Mouse (Mus musculus): ENCODE measurements at regions not wholly inside any gene's neighbourhood (a gene's known extent, or its start where the extent isn't known, plus 50 kb on each side); places are given as distances from the start of the nearest gene placed in this dataset.

DNA sequence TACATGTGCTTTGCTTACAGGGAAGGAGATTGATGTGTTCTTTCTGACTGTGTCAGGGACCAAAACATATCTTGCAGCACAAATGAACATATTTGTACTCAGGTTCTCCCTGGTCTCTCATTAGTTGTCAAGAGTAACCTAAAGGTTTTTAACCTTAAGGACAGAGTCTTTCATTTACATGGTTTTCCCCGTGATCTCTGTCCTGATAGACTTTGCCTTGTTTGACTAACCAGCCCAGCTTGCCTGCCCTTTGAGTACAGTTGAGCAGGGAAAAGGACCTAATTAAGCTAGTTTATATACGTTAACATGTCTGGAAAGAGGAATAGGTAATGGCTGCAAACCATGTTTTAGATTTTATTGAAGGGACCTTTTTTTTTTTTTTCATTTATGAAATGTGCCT lies 407.9 kb downstream of the Grb14 start:
- Histone ChIP-seq H3K36me3 (ENCODE audit: control insufficient read depth, insufficient read depth, low read length) (no peaks in the 10 kb centered on the region), H3K9ac (ENCODE audit: low read length) (no peak overlapping the region), H3K4me3 (ENCODE audit: low read depth, low read length) (no peak overlapping the region), H3K4me1 (replicated peaks; ENCODE audit: control insufficient read depth, insufficient read depth) (no peaks in the 10 kb centered on the region), H3K27ac (replicated peaks) (no peak overlapping the region), H3K4me2 (replicated peaks; ENCODE audit: low read depth) (no peak overlapping the region), H3K9me3 (ENCODE audit: control insufficient read depth, low read length) (no peaks in the 10 kb centered on the region), H3K27me3 (ENCODE audit: control insufficient read depth, insufficient read depth, low read length) (no peaks in the 10 kb centered on the region)
- 75% methylated on average over 2 of the region's 2 CpGs for WGBS
- ATAC-seq (ENCODE audit: low FRiP score, low TSS enrichment) (no peak), DNase-seq (ENCODE audit: low spot score) (no peak)
- no peak for TF ChIP-seq EP300 (optimal IDR thresholded peaks at IDR 0.05)

DNA sequence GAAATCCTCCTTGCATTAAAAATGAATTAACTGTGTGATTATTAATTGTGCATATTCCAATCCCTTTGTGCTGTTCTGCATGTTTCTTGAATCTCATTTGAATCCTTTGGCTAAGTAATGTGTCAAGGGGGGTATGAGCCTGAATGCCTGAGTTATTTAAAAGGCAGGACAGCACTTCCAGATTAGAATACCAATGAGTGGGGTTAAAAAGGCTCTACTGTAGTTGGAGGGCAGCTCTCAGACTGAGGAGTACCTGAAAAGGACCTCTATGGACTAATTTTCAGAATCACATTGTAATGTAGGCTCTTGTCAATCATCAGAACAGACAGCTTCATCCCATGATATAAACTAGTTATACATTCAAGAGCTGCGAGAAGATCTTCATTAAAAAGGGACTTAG lies 417.9 kb downstream of the Grb14 start:
- no peak for DNase-seq (ENCODE audit: low spot score)
- ATAC-seq (ENCODE audit: low FRiP score, low TSS enrichment), result no peak
- H3K4me1 ChIP-seq (replicated peaks; ENCODE audit: control insufficient read depth, insufficient read depth), result no peaks in the 10 kb centered on the region
- WGBS, result 78% methylated on average over 1 of the region's 1 CpGs
- TF ChIP-seq EP300 (optimal IDR thresholded peaks at IDR 0.05) (no peak), CTCF (IDR thresholded peaks at IDR 0.05; ENCODE audit: low read depth) (no peak)
- H3K4me2 ChIP-seq (replicated peaks; ENCODE audit: low read depth), result no peak overlapping the region
- no peak overlapping the region for H3K27ac ChIP-seq (replicated peaks)
- no peaks in the 10 kb centered on the region for H3K9me3 ChIP-seq (ENCODE audit: control insufficient read depth, low read length)
- H3K4me3 ChIP-seq (ENCODE audit: low read depth, low read length), result no peak overlapping the region
- H3K9ac ChIP-seq (ENCODE audit: low read length), result no peak overlapping the region
- H3K27me3 ChIP-seq (ENCODE audit: control insufficient read depth, insufficient read depth, low read length), result no peaks in the 10 kb centered on the region
- no peaks in the 10 kb centered on the region for H3K36me3 ChIP-seq (ENCODE audit: control insufficient read depth, insufficient read depth, low read length)

DNA sequence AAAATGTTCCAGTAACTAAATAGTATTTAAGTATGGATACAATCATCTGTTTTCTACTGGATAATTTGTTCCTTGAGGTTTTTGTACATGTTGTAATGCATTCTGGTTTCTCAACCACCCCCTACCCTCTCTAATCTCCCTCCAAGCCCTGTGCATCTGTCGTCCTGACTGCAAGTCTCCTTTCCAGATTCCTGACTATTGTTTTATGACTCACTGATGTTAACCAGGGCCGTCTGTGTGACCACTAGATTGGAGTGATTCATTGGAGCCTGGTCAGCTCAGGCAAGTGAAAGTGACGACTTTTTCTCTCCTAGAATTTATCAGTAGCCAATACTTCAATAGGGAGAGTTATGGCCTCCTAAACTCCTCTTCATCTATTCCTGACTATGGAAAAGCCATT lies 442.5 kb downstream of the Grb14 start:
- Histone ChIP-seq H3K4me3 (ENCODE audit: low read depth, low read length) (no peak overlapping the region), H3K27ac (replicated peaks) (no peak overlapping the region)

DNA sequence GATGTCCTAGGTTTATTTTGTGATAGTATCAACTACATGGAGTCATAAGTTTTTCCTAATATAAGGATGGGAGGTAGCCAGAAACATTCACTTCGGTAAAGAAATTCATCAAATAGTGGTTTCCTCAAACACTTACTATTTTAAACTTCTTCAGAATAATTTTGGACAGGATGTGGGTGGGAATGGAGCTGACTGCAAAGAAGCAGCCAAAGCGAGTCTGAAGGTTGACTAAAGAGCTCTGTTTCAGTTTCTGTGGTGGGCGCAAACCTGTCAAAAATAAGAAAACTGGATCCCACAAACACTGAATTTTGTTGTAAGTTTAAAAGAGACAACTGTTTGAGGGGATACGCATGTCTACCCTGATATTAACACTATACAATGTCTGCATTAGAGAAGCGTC lies 438.2 kb upstream of the Fign start:
- WGBS, result 78% methylated on average over 5 of the region's 5 CpGs
- Histone ChIP-seq H3K9me3 (ENCODE audit: control insufficient read depth, low read length) (no peaks in the 10 kb centered on the region), H3K36me3 (ENCODE audit: control insufficient read depth, insufficient read depth, low read length) (no peaks in the 10 kb centered on the region), H3K4me1 (replicated peaks; ENCODE audit: control insufficient read depth, insufficient read depth) (no peaks in the 10 kb centered on the region), H3K27ac (replicated peaks) (no peak overlapping the region), H3K4me3 (ENCODE audit: low read depth, low read length) (no peak overlapping the region), H3K4me2 (replicated peaks; ENCODE audit: low read depth) (no peak overlapping the region), H3K9ac (ENCODE audit: low read length) (no peak overlapping the region), H3K27me3 (ENCODE audit: control insufficient read depth, insufficient read depth, low read length) (no peaks in the 10 kb centered on the region)
- DNase-seq (ENCODE audit: low spot score) (no peak), ATAC-seq (ENCODE audit: low FRiP score, low TSS enrichment) (no peak)
- TF ChIP-seq EP300 (optimal IDR thresholded peaks at IDR 0.05) (no peak), CTCF (IDR thresholded peaks at IDR 0.05; ENCODE audit: low read depth) (no peak)

More for the DNA sequence above, 442.5 kb downstream of the Grb14 start:
- no peak overlapping the region for H3K4me2 ChIP-seq (replicated peaks; ENCODE audit: low read depth)
- ATAC-seq (ENCODE audit: low FRiP score, low TSS enrichment), result no peak
- no peaks in the 10 kb centered on the region for H3K9me3 ChIP-seq (ENCODE audit: control insufficient read depth, low read length)
- no peak for TF ChIP-seq EP300 (optimal IDR thresholded peaks at IDR 0.05)
- TF ChIP-seq CTCF (IDR thresholded peaks at IDR 0.05; ENCODE audit: low read depth), result no peak
- no peaks in the 10 kb centered on the region for H3K36me3 ChIP-seq (ENCODE audit: control insufficient read depth, insufficient read depth, low read length)
- no peak for DNase-seq (ENCODE audit: low spot score)
- H3K27me3 ChIP-seq (ENCODE audit: control insufficient read depth, insufficient read depth, low read length), result no peaks in the 10 kb centered on the region
- 36% methylated on average over 3 of the region's 3 CpGs for WGBS
- H3K4me1 ChIP-seq (replicated peaks; ENCODE audit: control insufficient read depth, insufficient read depth), result no peaks in the 10 kb centered on the region
- no peak overlapping the region for H3K9ac ChIP-seq (ENCODE audit: low read length)

DNA sequence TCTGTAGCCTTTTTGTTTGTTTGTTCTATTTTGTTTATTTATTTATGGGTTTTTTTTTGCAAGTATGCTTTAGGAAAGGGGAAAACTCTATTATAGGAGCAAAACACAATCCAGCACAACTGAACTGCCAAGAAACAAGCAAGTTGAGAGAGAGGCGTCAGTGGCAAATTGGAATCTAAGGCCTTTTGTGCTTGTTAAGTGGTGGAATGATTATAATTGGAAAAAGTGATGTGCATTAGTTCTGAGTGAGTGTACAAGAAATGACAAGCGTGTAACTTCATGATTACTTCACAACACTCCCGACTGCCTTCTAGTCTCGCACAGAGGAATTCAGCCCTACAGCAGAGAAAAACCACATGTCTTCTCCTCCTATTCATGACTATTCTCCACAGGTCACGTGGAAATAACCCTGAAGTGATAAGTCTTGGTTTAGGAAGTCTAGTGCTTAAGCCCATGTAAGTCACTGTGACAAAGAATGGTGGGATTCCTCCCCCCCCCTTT lies 437.6 kb upstream of the Fign start:
- no peak for TF ChIP-seq CTCF (IDR thresholded peaks at IDR 0.05; ENCODE audit: low read depth)
- TF ChIP-seq EP300 (optimal IDR thresholded peaks at IDR 0.05), result no peak
- Histone ChIP-seq H3K9me3 (ENCODE audit: control insufficient read depth, low read length) (no peaks in the 10 kb centered on the region), H3K4me1 (replicated peaks; ENCODE audit: control insufficient read depth, insufficient read depth) (no peaks in the 10 kb centered on the region), H3K27ac (replicated peaks) (no peak overlapping the region), H3K4me3 (ENCODE audit: low read depth, low read length) (no peak overlapping the region), H3K9ac (ENCODE audit: low read length) (no peak overlapping the region), H3K36me3 (ENCODE audit: control insufficient read depth, insufficient read depth, low read length) (no peaks in the 10 kb centered on the region), H3K27me3 (ENCODE audit: control insufficient read depth, insufficient read depth, low read length) (no peaks in the 10 kb centered on the region), H3K4me2 (replicated peaks; ENCODE audit: low read depth) (no peak overlapping the region)
- ATAC-seq (ENCODE audit: low FRiP score, low TSS enrichment) (no peak), DNase-seq (ENCODE audit: low spot score) (no peak)
- 79% methylated on average over 5 of the region's 5 CpGs for WGBS

DNA sequence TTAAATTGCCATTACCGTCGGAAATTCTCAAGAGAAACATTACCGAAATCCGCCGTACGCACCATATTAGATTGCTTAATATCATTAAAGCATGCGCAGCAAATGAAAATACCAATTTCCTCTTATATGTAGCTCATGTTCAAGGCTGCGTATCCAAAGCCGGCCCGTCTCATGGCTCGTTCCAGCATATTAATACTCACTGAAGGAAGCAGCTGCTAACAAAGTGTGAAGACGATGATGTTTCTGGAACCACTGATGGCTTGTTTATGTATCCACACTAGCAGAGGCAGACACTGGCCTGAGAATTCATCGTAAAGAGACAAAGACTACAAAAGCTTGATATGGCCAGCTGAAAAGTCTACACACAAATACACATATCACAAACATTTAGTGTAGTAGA lies 437.0 kb upstream of the Fign start:
- no peak overlapping the region for H3K4me2 ChIP-seq (replicated peaks; ENCODE audit: low read depth)
- WGBS, result 93% methylated on average over 13 of the region's 13 CpGs
- H3K27ac ChIP-seq (replicated peaks), result no peak overlapping the region

More for the DNA sequence above, 437.0 kb upstream of the Fign start:
- DNase-seq (ENCODE audit: low spot score) (no peak), ATAC-seq (ENCODE audit: low FRiP score, low TSS enrichment) (no peak)
- H3K36me3 ChIP-seq (ENCODE audit: control insufficient read depth, insufficient read depth, low read length), result no peaks in the 10 kb centered on the region
- H3K4me3 ChIP-seq (ENCODE audit: low read depth, low read length), result no peak overlapping the region
- no peaks in the 10 kb centered on the region for H3K27me3 ChIP-seq (ENCODE audit: control insufficient read depth, insufficient read depth, low read length)
- H3K4me1 ChIP-seq (replicated peaks; ENCODE audit: control insufficient read depth, insufficient read depth), result no peaks in the 10 kb centered on the region
- no peaks in the 10 kb centered on the region for H3K9me3 ChIP-seq (ENCODE audit: control insufficient read depth, low read length)
- no peak overlapping the region for H3K9ac ChIP-seq (ENCODE audit: low read length)
- TF ChIP-seq EP300 (optimal IDR thresholded peaks at IDR 0.05) (no peak), CTCF (IDR thresholded peaks at IDR 0.05; ENCODE audit: low read depth) (no peak)
